ENCODE assay signal across 12 mouse cellular contexts in the genomic region with DNA sequence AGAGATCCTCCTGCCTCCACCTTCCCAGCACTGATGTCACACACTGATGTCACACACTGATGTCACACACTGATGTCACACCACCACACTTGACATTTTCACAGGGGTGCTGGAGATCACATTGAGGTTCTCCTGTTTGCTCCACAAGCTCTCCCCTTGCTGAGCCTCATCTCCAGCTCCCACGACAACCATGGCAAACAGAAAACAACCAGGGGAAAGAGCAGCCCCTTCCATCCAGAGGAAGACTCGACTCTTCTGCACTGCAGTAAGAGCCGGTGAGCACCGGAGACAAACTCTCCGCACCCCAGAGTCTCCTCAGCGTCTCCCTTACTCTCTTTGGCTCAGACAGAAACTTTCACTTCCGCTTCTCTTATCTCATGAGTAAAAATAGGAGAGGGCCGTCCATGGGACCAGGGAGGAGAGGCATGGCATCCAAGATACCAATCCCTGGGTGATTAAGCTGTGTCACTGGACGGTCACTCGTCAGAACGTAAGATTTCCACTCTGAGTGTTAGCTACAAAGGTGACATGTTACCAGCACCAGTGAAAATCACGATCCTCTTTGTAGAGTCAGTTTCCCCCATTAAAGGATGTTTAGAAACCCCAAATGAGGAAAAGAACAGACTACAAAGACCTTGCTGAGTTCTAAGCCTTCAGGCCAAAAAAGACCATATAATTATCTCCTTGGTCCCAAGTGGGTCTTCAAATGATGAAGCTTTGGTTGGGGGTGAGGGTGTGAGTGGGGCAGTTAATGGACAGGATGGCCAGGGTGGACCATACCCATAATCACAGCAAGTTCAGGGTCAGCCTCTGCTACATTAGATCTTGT.
A peak's percentile ranks its signal among the peaks of the same experiment; 100 is the strongest.
DNase-seq lines count a peak whose midpoint lies in the region; ATAC-seq and TF ChIP-seq lines count a peak whose summit lies in the region.
"Had no signal": no experiment of that assay in that cellular context is flagged by ENCODE, and none has a peak within 500 bp of the region (broad histone marks: within the 10 kb centered on the region; RNA-seq: fewer than 3 reads in every experiment).

No protein-coding gene starts in this region.

- H3K9me3 ChIP-seq in liver, embryonic 13.5 days (replicated peaks), result no peaks in the 10 kb centered on the region

- no peaks in the 10 kb centered on the region for H3K36me3 ChIP-seq in liver, embryonic 13.5 days

- peak overlapping the region; percentile 19; the same call in 1 of the 2 replicates for H3K27ac ChIP-seq in layer of hippocampus, adult 2 months
- peak overlapping the region; percentile 25; the same call in 1 of the 2 replicates for H3K27ac ChIP-seq in liver, embryonic 13.5 days

- H3K27me3 ChIP-seq in liver, embryonic 13.5 days, result no peaks in the 10 kb centered on the region

- 9% methylated on average over 12 of the region's 12 CpGs for WGBS in liver, embryonic 13.5 days (ENCODE audit: insufficient replicate concordance)

- 0 out of 2 replicates have a peak overlapping the region, but pooled peaks have one; percentile 3 for H3K9ac ChIP-seq in liver, embryonic 13.5 days

- peak overlapping the region; percentile 39 for H3K4me2 ChIP-seq in liver, embryonic 13.5 days

- DNase-seq in layer of hippocampus, adult 2 months (ENCODE audit: low spot score in 2 of 2), result no peak
- DNase-seq in layer of hippocampus, adult 8-10 months (ENCODE audit: low spot score in 2 of 2), result no peak
- peak; percentile 59 for DNase-seq in T-cell, adult 2 months (ENCODE audit: low spot score)
- peak; percentile 20 for DNase-seq in liver, embryonic 13.5 days
- DNase-seq in spleen, postnatal 36 days (ENCODE audit: low spot score in 2 of 2), result peak; percentile 54 to 68
- no peak for DNase-seq in cerebellum, adult 11-12 months
- DNase-seq in retina, postnatal 1 day, result no peak
- DNase-seq: adrenal gland, postnatal 25 days; cerebellum, postnatal 14 days; kidney, postnatal 25 days; lung, postnatal 4 days had no signal

- H3K4me3 ChIP-seq in layer of hippocampus, adult 2 months, result no peak overlapping the region
- H3K4me3 ChIP-seq in liver, embryonic 13.5 days (replicated peaks), result no peak overlapping the region

- TF ChIP-seq CTCF in layer of hippocampus, adult 2 months (conservative IDR thresholded peaks at IDR 0.05), result no peak

- peaks cover 88% of the 10 kb centered on the region for H3K4me1 ChIP-seq in liver, embryonic 13.5 days (replicated peaks)

- ATAC-seq in liver, embryonic 13.5 days (ENCODE audit: low read depth), result peak; percentile 39; the same call in 1 of the 2 replicates
- ATAC-seq in erythroid progenitor cell, adult 5-6 weeks (replicated peaks; ENCODE audit: low FRiP score, poor library complexity, severe bottlenecking), result no peak

Comparison
In these comparisons a context has a peak if more than half of its experiments do, and no peak if none do; other contexts are left out.
1. DNase-seq: peak in T-cell, adult 2 months (single experiment), liver, embryonic 13.5 days (single experiment) and spleen, postnatal 36 days (2 of 2); none in layer of hippocampus, adult 2 months (0 of 2), layer of hippocampus, adult 8-10 months (0 of 2), cerebellum, adult 11-12 months (single experiment) and retina, postnatal 1 day (single experiment).